Mouse (Mus musculus) adipocyte (in vitro differentiated cells): ENCODE data around the gene Tmem235.
"Not testable (repeated sequence)": the region's sequence is repeated elsewhere in the genome, so short reads cannot be mapped to it uniquely, and the experiment has no call there.

Experiments used
- DNase-seq: peaks from one replicate; pipeline ENCODE4 v3.0.0-alpha.2; 2016; ENCODE audit warnings: low spot score

The Tmem235 gene

DNA sequence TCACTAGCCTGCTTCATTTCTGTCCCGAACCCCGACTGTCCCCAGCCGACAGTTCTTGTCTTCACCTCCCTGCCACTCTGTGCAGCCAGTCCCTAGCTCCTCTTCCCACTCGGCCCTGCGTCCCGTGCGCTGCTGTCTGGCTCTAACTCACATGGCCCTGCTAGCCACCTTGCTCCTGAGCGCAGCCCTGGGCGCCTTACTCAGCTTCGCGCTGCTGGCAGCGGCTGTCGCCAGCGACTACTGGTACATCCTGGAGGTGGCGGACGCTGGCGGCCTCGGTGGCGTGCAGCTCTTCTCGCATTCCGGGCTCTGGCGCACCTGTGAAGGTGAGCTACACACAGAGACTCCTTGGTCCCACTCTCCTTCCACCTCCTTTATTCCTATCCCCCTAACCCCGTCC lies at the start of gene Tmem235:
Tmem235 (plus strand) TSS at position 152 of the 400 bp plus-strand sequence.
- no peak for DNase-seq

DNA sequence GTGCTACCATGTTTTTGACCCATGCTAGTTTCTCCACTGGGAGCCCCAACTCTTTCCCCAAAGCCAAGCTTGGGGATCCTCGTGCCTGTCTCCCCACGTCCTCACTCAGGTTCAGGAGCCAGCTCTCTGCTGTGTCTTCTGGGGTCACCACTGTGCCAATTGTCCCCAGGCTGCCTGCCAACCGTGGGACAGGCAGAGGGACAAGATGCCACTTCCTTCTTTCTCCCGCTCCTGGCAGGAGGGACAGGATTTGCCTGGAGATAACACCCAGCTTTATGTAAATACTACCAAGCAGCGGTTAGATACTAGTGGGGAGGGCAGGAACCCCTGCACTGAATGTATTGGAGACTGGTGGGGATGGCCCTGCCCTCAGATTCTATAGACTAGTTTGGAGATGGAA lies 46.7 kb upstream of the Tmem235 start:
- DNase-seq = no peak

DNA sequence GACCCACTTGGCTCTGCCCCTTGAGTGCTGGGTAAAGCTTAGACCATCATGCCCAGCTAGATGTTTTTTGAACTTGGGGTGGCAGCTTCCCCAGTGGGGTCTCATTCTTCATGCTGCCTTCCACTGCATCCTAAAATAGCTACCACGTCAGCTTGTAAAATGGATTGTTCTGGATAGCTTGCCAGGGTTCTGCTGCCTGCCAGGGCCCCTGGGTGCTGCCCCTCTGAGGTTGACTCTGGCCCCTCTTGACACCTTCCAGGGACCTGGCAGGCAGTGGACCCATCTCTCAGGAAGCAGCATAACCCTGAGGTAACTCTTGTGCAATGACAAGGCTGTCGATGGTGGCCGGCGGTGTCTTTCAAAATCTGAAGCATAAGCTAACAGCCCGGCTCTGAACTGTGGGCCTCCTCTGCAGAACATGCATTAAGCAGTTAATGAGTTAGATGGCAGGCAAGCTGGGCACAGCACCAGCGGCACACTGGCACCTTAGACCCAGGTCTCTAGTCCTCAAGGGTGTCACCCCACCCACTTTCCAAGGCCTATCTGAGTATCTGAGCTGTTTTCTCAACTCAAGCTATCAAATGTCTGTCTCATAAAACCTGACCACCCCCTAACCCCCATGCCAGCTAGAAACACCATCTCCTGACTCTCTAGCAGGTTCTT lies 45.7 kb upstream of the Tmem235 start:
- no peak for DNase-seq

DNA sequence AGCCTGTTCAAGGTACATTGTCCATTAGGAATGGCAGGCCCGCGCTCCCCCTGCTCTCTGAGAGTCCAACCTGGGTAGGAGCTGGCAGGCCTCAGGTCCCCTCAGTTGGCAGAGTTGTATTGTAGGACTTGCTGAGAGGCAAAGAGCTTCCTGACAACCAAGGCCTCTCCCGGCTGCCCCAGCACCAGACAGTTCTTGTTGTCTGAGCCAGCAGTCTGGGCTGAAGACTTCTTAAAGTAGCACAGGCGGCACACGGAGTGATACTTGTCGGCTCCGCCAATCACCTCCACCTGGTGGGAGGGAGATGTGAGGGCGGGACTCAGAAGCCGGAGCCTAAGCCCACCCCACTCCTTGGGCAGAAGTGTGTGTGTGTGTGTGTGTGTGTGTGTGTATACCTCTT lies 44.7 kb upstream of the Tmem235 start:
- not testable (repeated sequence) for DNase-seq

DNA sequence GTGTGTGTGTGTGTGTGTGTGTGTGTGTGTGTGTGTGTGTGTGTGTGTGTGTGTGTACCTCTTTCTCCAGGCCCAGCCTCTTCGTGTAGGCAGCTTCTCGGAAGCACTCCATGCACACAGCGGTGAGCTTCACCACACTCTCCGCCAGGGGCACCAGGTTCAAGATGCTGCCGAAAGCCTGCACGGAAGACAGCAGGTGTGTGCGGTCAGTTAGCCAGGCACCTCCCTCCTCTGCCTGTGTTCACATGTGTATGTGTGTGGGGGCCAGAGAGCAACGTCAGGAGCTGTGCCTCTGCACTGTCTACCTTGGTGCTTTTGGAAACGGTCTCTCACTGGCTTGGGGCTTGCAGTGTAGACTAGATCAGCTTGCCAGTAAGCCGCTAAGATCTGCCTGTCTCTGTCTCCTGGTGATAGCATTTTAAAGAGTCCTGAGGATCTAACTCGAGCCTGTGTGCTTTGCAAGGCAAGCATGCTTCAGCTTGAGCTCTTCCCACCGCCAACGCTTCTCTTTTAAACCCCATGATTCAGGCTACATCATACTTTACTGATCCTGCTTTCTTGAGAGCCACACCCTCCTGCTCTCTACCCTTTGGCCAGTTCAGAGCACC lies 44.1 kb upstream of the Tmem235 start:
- no peak for DNase-seq

DNA sequence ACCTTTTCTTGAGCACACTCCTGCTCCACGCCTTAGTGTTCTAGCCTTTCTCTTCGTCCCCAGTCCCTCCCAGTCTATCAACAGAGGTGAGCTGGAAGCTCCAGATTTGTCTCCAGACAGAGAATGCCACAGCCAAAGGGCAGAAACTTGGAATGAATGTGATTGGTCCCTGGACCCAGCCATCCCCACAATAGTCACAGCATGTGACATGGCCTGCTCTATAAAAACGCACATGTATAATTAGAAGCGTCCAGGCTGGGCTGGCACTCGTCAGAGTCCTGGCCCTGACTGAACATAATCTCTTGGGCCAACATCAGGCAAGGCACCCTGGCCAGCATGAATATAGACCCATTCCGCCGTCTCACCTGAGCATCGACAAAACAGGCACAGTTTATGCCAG lies 41.5 kb upstream of the Tmem235 start:
- DNase-seq = no peak

DNA sequence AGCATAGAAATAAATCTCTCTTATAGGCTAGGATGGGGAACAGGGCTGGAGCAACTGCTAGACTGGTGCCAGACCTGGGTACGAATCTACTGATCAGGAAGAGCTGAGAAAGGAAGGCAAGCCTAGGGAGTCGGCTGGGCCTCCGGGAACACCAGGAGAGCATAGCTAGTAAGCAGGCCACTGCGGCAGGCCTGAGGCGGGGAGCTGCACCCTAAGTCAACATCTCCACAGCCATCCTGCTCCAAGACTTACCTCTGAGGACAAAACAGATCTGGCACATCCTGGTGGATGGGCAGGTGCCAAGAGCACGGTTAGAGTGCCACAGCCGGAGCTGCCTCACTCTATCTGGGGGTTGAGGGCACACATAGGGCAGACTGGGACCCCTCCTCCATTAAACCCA lies 40.4 kb upstream of the Tmem235 start:
- DNase-seq = no peak

DNA sequence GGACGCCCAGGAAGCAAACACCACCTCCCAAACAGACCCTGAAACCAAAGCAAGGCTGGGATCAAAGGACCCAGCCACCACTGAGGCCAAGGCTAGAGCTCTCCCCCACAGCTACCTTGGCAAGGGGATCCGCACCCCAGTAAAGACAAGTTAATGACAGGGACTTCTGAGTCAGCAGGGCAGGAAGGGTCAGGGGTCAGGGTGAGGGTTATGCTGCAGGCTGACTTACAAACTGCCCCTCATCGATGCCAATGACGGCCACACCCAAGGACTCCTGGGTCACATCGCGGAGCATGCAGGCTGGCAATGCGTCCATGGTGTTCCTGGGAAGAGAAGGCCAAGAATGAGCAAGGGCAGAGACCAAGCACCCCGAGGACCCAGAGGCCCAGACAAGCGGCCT lies 38.7 kb upstream of the Tmem235 start:
- DNase-seq = no peak

DNA sequence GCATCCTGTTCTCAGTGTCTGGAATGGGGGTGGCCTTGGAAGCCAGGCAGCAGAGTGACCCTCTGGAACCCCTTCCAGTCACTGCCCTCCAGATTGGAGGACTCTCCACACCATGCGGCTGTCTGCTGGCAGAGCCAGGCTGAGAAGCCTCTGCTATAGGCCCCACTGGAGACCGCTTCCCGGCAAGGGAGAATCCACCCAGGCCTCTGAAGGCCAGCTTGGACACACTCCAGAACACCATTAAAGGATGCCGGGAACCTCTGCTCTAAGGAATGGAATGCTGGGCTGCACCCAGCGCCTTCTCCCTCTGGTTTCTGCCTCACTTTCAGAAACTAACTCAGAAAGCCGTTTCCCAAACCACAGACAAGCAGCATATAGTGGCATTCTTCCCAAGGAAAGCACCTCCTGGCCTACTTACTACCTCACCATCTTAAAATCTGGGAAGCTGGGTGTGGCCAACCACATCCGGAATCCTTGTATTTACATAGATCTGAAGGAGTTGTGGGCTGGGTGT lies 37.8 kb upstream of the Tmem235 start:
- peak; percentile 58 for DNase-seq

DNA sequence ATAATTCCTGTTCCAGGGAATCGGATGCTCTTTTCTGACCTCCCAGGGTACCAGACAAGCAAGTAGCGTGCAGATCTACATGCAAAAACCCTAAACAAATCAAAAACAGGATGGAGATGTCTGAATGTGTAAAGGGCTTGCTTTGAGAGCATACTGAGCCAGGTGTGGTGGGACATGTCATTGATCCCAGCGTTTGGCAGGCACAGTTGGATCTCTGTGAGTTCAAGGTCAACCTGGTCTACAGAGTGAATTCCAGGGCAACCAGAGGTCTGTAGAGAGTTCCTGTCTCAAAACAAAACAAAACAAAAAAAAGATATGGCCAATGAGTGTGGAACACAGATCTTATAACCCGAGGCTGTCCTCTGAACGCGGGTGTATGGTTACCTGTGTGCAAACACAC lies 37.1 kb upstream of the Tmem235 start:
- no peak for DNase-seq

DNA sequence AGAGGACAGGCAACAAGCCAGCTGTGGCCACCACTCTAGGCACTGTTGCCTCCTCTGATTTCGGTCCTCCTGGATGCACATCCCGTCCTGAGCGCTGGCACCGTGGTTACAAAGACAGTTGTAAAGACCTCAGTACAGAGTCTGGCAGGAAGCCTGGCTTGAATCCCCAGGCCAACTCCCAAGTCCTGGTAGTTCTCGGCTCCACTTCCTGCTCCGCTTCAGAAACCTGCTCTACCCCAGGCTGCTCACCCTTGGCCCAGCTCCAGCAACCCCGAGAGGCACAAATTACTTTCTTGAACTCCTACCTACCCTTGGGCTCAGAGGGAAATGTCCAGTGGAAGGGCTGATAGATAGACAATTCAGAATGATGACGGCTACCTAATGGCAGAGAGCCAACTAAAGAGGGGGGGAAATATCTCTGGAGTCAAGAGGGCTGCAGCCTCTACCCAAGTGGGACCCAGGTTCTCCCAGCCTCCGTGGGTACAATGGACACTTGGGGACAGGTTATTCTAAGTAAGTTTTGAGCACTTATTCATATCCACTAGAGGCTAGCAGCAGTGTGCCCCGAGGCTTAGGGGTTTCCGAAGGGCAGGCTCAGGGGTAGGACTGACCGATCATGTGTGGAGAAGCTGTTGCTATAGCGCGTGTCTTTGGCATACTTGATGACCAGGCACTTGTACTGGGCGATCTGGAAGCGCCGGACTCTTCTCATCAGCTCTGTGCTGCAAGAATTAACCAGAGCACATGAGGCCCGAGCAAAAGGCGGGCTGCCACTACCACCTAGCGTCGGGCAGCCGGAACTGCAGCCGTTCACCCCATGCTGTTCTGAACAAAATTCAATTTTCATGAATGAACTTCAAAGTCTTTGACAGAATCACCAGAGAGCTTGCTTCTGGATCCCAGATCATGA lies 36.2 kb upstream of the Tmem235 start:
- peak; percentile 88 for DNase-seq

DNA sequence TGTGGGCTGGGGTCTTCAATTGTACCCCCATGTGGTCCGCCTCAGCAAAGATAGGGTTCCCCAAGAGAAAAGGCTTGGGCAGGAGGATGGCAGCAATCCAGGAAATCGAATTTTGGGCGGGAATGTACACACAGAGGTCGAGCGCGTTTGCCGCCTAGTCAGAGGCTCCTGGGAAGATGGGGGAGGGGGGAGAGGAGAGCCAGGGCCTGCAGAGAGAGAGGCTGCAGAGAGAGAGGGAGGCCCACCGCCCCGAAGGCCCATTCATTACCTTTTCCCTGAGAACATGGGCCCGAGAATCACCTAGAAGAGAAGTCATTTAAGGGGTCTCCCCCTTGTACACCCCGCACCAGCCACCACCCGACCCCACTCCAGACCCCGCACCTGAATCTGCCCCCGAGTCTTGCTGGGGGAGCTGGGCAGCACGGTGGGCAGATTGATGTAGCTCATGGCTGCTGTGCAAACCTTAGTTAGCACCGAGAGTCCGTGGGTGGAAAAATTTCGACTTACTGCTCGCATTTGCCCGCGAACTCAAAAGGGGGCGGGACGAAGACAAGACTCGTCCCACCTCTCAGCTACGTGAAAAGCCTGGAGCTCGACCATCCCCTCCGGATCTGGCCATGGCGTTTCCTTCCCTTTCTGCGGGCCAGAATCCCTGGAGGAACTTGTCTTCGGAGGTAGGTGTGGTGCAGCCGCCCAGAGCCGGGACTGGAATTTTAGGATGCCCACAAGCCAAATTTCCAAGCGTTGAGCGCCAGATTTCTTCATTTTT lies 35.0 kb upstream of the Tmem235 start, which contains the start of the genes Afmid and Tk1:
Afmid (plus strand) TSS at position 592 of the 769 bp plus-strand sequence.
Tk1 (minus strand) TSS at position 760 of the 769 bp plus-strand sequence.
- peak; percentile 88 for DNase-seq

DNA sequence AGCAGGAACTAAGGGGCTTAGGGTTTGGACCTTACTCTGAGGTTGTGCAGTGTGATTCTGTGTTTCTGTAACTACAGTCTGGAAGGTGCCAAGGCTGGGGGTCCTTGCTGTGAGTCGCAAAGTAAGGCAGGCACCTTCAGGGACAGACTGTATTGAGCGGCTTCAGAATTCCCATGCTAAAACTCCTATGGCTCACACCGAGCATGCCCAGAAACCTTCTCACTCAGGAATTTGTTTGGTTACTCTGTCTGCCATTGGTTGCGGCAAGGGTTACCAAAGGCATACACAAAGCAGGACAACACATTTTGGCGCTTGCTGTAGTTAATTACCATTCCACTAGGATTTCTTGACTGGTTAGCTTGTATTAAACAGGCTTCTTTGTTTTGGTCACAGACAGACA lies 34.4 kb upstream of the Tmem235 start:
- peak; percentile 61 for DNase-seq

DNA sequence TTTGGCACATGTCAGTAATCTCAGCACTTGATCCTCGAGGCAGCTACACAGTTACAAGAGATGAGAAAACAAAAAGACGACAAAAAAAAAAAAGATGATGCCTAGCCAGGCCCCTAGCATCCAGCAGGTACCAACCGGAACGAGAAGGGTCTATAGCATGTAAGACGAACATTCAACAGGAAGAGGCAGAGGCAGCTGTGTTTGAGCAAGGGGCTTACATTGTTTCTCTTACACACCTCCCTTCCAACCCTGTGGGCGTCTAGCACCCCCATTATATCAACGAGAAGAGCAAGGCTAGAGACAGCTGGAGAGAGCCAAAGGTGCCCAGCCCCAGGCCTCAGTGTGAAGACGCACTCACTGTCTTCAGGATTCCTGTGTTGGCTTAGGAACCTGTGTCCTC lies 33.6 kb upstream of the Tmem235 start:
- DNase-seq = no peak

DNA sequence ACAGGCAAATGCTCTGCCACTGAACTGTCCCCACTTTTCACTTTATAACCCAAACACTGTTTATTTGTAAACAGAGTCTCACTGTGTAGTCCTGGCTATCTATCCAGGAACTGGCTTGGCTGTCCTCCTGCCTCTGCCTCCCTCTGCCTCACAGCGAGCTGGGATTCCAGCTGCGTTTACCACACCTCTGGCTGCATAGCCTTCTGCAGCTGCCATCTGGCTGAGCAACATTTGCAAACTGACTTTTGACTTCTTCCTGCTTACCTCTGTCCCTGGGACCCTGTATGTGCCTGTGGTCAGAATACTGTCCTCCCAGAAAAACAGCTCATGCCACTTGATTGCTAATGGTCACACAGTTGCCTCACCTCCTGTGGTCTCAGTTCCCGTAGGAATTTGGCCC lies 33.2 kb upstream of the Tmem235 start:
- DNase-seq = no peak

DNA sequence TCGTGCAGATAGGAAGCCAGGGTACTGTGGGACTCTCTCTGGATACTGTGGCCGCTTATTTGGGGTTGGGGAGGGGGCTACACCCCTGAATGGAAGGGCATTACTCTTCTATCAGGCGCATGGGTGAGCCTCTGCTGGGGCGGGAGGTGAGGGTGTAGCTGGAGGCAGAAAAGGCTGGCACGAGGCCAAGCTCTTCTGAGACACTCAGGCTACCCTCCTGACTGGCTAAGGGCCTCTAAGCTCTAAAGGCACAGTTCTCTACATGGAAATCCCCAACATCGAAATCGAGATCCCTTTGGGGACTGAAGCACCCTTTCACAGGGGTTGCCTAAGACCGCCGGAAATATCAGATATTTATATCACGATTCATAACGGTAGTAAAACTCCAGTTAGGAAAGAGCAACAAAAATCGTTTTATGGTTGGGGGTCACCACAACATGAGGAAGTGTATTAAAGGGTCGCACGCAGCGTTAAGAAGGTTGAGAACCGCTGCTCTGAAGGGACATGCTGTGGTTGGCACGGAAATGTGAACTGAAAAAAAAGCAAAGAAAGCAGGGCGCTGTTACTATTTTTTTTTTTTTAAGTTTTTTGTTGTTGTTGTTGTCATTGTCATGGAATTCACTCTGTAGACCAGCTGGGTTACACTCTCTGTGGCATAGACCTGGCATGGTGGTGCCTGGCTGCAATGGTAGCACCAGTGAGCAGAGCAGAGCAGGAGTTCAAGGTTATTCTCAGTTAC lies 32.2 kb upstream of the Tmem235 start:
- DNase-seq = peak; percentile 38

DNA sequence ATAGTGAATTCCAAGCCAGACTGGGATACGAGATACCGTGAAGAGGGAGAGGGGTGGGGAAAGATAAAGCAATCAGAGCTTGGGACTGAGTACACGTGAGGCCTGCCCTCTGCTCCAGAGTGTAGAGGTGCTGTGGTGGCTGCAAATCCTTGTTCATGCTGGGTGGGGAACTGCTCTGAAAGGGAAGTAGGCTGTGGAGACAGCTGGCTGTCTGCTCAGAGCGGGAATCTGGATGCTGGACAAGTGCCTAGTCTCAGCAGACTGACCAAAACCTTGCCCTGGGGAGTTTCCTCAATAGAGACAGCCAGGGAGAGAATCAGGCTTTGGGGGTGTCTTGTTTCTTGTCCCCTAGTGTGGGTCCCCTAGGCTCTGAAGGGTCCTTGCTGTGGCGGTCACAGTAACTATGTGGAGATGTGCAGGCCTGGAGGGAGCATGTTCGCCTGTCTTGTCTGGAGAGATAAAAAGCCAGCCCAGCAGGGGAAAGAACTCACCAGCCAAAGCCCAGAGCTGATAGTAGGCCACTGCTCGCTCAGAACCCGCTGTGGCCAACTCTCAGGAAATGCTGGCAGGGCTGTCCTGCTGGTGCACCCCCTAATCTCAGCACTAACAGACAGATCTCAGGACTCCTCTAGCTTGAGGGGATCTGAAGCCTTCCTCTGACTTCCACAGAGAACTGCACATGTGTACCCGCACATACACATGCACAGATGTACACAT lies 31.5 kb upstream of the Tmem235 start:
- DNase-seq = peak; percentile 68

DNA sequence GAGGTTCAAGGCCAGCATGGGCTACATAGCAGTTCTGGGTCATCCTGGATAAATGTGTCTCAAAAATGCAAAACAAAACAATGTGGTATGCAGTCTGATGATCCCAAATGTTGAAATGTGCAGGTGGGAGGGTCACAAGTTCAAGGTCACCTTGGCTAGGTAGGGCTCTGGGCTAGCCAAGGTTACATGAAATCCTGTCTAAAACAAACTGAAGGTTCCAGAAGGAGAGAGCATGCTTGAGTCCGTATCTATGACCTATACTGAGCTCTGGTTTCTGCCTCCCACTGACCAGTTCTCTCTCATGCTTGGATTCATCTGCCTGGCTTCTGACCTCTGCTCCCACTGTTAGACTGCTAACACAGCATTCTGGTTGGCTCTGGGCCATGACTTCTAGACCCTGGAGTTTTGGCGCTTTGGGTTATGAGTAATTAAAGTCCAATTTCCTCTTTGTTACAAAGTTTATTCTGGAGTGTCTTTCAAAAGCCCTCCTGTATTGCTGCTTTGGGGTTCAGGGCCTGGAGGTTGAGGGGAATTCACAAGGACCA lies 30.8 kb upstream of the Tmem235 start:
- DNase-seq = peak; percentile 79

DNA sequence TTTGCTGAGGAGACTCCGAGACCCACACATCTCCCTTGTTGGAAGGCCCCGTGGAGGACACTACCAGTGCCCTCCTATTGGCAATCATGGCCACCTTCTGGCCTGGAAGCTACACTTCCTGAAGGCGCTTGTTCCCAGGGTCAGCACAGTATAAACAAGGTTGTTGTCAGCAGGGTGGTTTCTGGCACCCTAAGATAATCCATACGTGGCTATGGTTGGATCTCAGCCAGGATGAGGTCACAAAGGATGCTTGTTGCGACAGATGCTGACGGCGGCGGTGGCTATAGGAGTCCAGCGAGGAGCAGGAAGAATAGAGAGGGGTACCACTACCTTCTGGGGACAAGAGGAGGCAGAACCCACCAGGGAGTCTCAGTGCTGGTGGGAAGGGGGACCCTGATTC lies 30.2 kb upstream of the Tmem235 start:
- no peak for DNase-seq
